Mouse (Mus musculus): ENCODE measurements around the gene Nrxn1.

The Nrxn1 gene

GRCm38 (mm10) chr17:90122796-90123481, 969.9 kb downstream of the Nrxn1 start:
- no peak for DNase-seq (ENCODE audit: extremely low spot score, low read depth, low spot score)

- DNase-seq (ENCODE audit: extremely low spot score, low read depth, low spot score): no peak
Observed at GRCm38 (mm10) chr17:90116241-90116640, 976.6 kb downstream of the Nrxn1 start.

- no peak for DNase-seq (ENCODE audit: extremely low spot score, low read depth, low spot score)
Observed at GRCm38 (mm10) chr17:90094999-90095398, 997.9 kb downstream of the Nrxn1 start.

- DNase-seq (ENCODE audit: extremely low spot score, low read depth, low spot score): no peak
Observed at GRCm38 (mm10) chr17:90088314-90088650, 1004.6 kb downstream of the Nrxn1 start.

- no peak for DNase-seq (ENCODE audit: extremely low spot score, low read depth, low spot score)
Observed at GRCm38 (mm10) chr17:90087616-90088313, 1005.1 kb downstream of the Nrxn1 start.

GRCm38 (mm10) chr17:90086826-90087225, 1006.0 kb downstream of the Nrxn1 start:
- DNase-seq (ENCODE audit: extremely low spot score, low read depth, low spot score): no peak

GRCm38 (mm10) chr17:90079003-90079402, 1013.9 kb downstream of the Nrxn1 start:
- DNase-seq (ENCODE audit: extremely low spot score, low read depth, low spot score): no peak

- no peak for DNase-seq (ENCODE audit: extremely low spot score, low read depth, low spot score)
Observed at GRCm38 (mm10) chr17:90078488-90078887, 1014.4 kb downstream of the Nrxn1 start.

- DNase-seq (ENCODE audit: extremely low spot score, low read depth, low spot score): no peak
Observed at GRCm38 (mm10) chr17:90062866-90063265, 1030.0 kb downstream of the Nrxn1 start.

GRCm38 (mm10) chr17:90060872-90061271, 1032.0 kb downstream of the Nrxn1 start:
- no peak for DNase-seq (ENCODE audit: extremely low spot score, low read depth, low spot score)

- no peak for DNase-seq (ENCODE audit: extremely low spot score, low read depth, low spot score)
Observed at GRCm38 (mm10) chr17:90060168-90060567, 1032.7 kb downstream of the Nrxn1 start.

GRCm38 (mm10) chr17:90059320-90060111, 1033.4 kb downstream of the Nrxn1 start:
- no peak for DNase-seq (ENCODE audit: extremely low spot score, low read depth, low spot score)

- DNase-seq (ENCODE audit: extremely low spot score, low read depth, low spot score): no peak
Observed at GRCm38 (mm10) chr17:90054312-90054711, 1038.6 kb downstream of the Nrxn1 start.

- DNase-seq (ENCODE audit: extremely low spot score, low read depth, low spot score): no peak
Observed at GRCm38 (mm10) chr17:90039316-90039715, 1053.6 kb downstream of the Nrxn1 start.

GRCm38 (mm10) chr17:90032416-90032815, 1060.5 kb downstream of the Nrxn1 start:
- no peak for DNase-seq (ENCODE audit: extremely low spot score, low read depth, low spot score)

- no peak for DNase-seq (ENCODE audit: extremely low spot score, low read depth, low spot score)
Observed at GRCm38 (mm10) chr17:90016636-90017035, 1076.2 kb downstream of the Nrxn1 start.

- no peak for DNase-seq (ENCODE audit: extremely low spot score, low read depth, low spot score)
Observed at GRCm38 (mm10) chr17:90011761-90012160, 1081.1 kb downstream of the Nrxn1 start.

GRCm38 (mm10) chr17:90007438-90008109, 1085.3 kb downstream of the Nrxn1 start:
- no peak for DNase-seq (ENCODE audit: extremely low spot score, low read depth, low spot score)

- no peak for DNase-seq (ENCODE audit: extremely low spot score, low read depth, low spot score)
Observed at GRCm38 (mm10) chr17:89990651-89991050, 1102.2 kb downstream of the Nrxn1 start.
